Mouse (Mus musculus) limb, embryonic 14.5 days (tissue): ENCODE measurements around the gene Alms1. TPM values are rescaled to one million over a fixed set of nuclear protein-coding genes. Genes with fewer than 3 reads are reported as not detected.

Experiments
- microRNA-seq: library from miRNA; unstranded; fragments of <30 nt; microRNA quantifications from one replicate; pipeline ENCODE4, GENCODE M21; 2016
- polyA plus RNA-seq, 2 experiments: library from polyadenylated mRNA; depleted of rRNA in 1 of 2; stranded (reverse) in 1 of 2; unstranded in 1 of 2; fragments of >200 nt; fragmentation: Nextera tagmentation in 1 of 2; extraction: Ambion mirVana in 1 of 2; gene quantifications; 2 replicates each; pipeline versions ENCODE4 v1.2.1 to v1.2.3; 2012 to 2014

The Alms1 gene
- polyA plus RNA-seq, 2 experiments: 4.5 to 4.9 TPM

Small RNAs within 50 kb of the gene (microRNA-seq; reads per million reads assigned to microRNA genes)
- gene Gm27317: not detected

Other genes with a start within 250 kb of the Alms1 start
- 16.9 and 20.4 TPM in 2 replicates for gene Rab11fip5, start 212.9 kb upstream of the Alms1 start, polyA plus RNA-seq (2012; rRNA removed)
- gene Rab11fip5, start 212.9 kb upstream of the Alms1 start, polyA plus RNA-seq (2014; fragmentation: Nextera tagmentation; extraction: Ambion mirVana): 15.9 and 16.8 TPM in 2 replicates
- not detected in 2 replicates for gene Noto, start 163.6 kb upstream of the Alms1 start, polyA plus RNA-seq (2012; rRNA removed)
- gene Noto, start 163.6 kb upstream of the Alms1 start, polyA plus RNA-seq (2014; fragmentation: Nextera tagmentation; extraction: Ambion mirVana): not detected in 2 replicates
- gene Smyd5, start 155.5 kb upstream of the Alms1 start, polyA plus RNA-seq (2012; rRNA removed): 69.5 and 76.0 TPM in 2 replicates
- 40.2 and 45.4 TPM in 2 replicates for gene Smyd5, start 155.5 kb upstream of the Alms1 start, polyA plus RNA-seq (2014; fragmentation: Nextera tagmentation; extraction: Ambion mirVana)
- gene Cct7, start 136.0 kb upstream of the Alms1 start, polyA plus RNA-seq (2012; rRNA removed): 203 and 247 TPM in 2 replicates
- 416 and 417 TPM in 2 replicates for gene Cct7, start 136.0 kb upstream of the Alms1 start, polyA plus RNA-seq (2014; fragmentation: Nextera tagmentation; extraction: Ambion mirVana)
- gene Pradc1, start 135.6 kb upstream of the Alms1 start, polyA plus RNA-seq (2012; rRNA removed): 27.6 and 30.0 TPM in 2 replicates
- gene Pradc1, start 135.6 kb upstream of the Alms1 start, polyA plus RNA-seq (2014; fragmentation: Nextera tagmentation; extraction: Ambion mirVana): 26.8 and 29.6 TPM in 2 replicates
- 1.7 and 2.5 TPM in 2 replicates for gene Fbxo41, start 84.5 kb upstream of the Alms1 start, polyA plus RNA-seq (2012; rRNA removed)
- 0.45 and 0.48 TPM in 2 replicates for gene Fbxo41, start 84.5 kb upstream of the Alms1 start, polyA plus RNA-seq (2014; fragmentation: Nextera tagmentation; extraction: Ambion mirVana)
- gene Egr4, start 73.9 kb upstream of the Alms1 start, polyA plus RNA-seq (2012; rRNA removed): 0.05 and 0.08 TPM in 2 replicates
- gene Egr4, start 73.9 kb upstream of the Alms1 start, polyA plus RNA-seq (2014; fragmentation: Nextera tagmentation; extraction: Ambion mirVana): not detected in 2 replicates
- gene Nat8f7, start 125.7 kb downstream of the Alms1 start, polyA plus RNA-seq (2012; rRNA removed): 0.04 and 0.15 TPM in 2 replicates
- not detected in 2 replicates for gene Nat8f7, start 125.7 kb downstream of the Alms1 start, polyA plus RNA-seq (2014; fragmentation: Nextera tagmentation; extraction: Ambion mirVana)
- 0.08 TPM in 1 of 2 replicates, not detected in the other for gene Nat8f3, start 178.2 kb downstream of the Alms1 start, polyA plus RNA-seq (2012; rRNA removed)
- not detected in 2 replicates for gene Nat8f3, start 178.2 kb downstream of the Alms1 start, polyA plus RNA-seq (2014; fragmentation: Nextera tagmentation; extraction: Ambion mirVana)
- 0.08 and 0.10 TPM in 2 replicates for gene Nat8f6, start 233.4 kb downstream of the Alms1 start, polyA plus RNA-seq (2012; rRNA removed)
- not detected in 2 replicates for gene Nat8f6, start 233.4 kb downstream of the Alms1 start, polyA plus RNA-seq (2014; fragmentation: Nextera tagmentation; extraction: Ambion mirVana)
- gene Nat8f5, start 233.4 kb downstream of the Alms1 start, polyA plus RNA-seq (2012; rRNA removed): 0.18 TPM in 1 of 2 replicates, not detected in the other
- gene Nat8f5, start 233.4 kb downstream of the Alms1 start, polyA plus RNA-seq (2014; fragmentation: Nextera tagmentation; extraction: Ambion mirVana): not detected in 2 replicates
- 0.10 TPM in 1 of 2 replicates, not detected in the other for gene Nat8, start 244.6 kb downstream of the Alms1 start, polyA plus RNA-seq (2012; rRNA removed)
- gene Nat8, start 244.6 kb downstream of the Alms1 start, polyA plus RNA-seq (2014; fragmentation: Nextera tagmentation; extraction: Ambion mirVana): 0.18 TPM in 1 of 2 replicates, not detected in the other